Mouse (Mus musculus): ENCODE measurements around the gene Tmem130. TPM values are rescaled to one million over a fixed set of nuclear protein-coding genes. Genes with fewer than 3 reads are reported as not detected.
A peak's percentile ranks its signal among the peaks of the same experiment; 100 is the strongest.
"Not testable (repeated sequence)": the region's sequence is repeated elsewhere in the genome, so short reads cannot be mapped to it uniquely, and the experiment has no call there.

The Tmem130 gene
- polyA plus RNA-seq, 1 experiment = not detected

DNA sequence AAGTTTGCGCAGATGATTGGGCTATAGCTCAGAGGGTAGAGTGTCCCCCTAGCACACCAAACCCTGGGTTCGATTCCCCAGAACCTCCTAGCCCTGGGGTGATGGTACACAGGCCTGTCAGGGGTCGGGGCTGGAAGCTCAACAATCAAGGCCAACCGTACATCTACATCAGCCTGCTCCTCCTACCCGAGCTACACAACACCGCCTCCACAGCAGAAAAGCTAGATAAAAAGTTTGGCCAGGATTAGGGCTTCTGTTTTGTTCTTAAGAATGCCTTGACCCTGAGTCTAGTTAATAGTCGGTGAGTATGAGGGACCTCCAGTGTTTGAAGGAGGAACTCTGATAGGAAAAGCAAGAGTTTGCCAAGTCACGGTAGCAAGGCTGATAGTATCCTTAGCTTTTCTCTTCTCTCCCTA, 7.5 kb upstream of the Tmem130 start:
- peak overlapping the region; percentile 89 for H3K4me3 ChIP-seq (ENCODE audit: insufficient read depth, low read length)
- H3K4me1 ChIP-seq (ENCODE audit: control insufficient read depth, insufficient read depth, low read length) = no peaks in the 10 kb centered on the region; the same call in 1 of the 2 replicates
- TF ChIP-seq POLR2A (IDR thresholded peaks at IDR 0.05; ENCODE audit: low read depth, low read length) = no peak
- no peak for TF ChIP-seq CTCF (IDR thresholded peaks at IDR 0.05; ENCODE audit: borderline replicate concordance, insufficient read depth, low read length)
- no peak overlapping the region for H3K27ac ChIP-seq (ENCODE audit: insufficient read depth, low read length)

DNA sequence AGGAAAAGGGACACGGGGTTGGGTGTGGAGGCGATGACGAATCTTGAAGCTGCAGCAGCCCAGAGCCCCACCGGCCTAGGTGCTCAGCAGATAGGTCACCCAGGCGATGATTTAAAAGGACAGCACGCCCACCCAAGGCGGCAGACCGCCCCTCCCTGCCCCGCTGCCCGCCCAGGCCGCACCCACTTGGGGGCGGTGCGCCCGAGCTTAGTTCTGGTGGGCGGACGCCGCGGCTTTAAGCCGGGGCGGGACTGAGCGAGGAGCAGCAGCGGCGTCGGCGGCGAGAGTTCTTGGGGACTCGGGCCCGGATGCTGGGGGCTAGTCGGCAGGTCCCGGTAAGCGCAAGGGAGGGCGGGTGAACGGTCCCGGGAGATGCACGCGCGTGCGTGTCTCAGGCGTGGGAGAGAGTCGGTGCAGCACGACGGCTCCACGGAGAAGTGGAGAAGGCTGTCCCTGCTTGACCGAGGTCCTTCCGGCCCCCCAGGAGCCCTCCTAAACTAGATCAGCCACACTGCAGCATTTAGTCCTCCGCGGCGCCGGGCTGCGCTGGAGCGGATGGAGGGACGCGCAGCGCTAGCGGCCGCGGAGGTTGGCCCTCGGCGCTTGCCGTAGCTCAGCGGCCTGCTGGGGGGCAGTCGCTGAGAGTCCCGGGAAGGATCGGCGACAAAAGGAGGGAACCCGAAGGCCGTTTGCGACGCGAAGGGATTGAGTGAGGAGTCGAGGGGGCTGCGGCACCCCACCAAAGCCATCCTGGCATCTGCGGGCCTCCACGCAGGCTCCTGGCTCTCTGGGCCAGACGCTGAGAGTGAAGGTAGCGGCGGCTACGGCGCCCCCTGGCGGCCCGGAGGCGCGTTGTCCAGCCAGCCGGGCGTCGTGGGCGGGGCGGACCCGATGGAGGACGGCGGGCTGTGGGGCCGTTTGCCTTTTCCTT, 6.6 kb upstream of the Tmem130 start:
- H3K27ac ChIP-seq (ENCODE audit: insufficient read depth, low read length) = peak overlapping the region; percentile 88
- peak; percentile 35; the same call in 1 of the 2 replicates for TF ChIP-seq CTCF (IDR thresholded peaks at IDR 0.05; ENCODE audit: borderline replicate concordance, insufficient read depth, low read length)
- peak; percentile 91 for TF ChIP-seq POLR2A (IDR thresholded peaks at IDR 0.05; ENCODE audit: low read depth, low read length)
- peak overlapping the region; percentile 89 for H3K4me3 ChIP-seq (ENCODE audit: insufficient read depth, low read length)

GRCm38 (mm10) chr5:144767106-144767798, 5.6 kb upstream of the Tmem130 start, which contains the start of gene Trrap:
TSS of gene Trrap (plus strand) at chr5:144767732.
- Histone ChIP-seq H3K4me3 (ENCODE audit: insufficient read depth, low read length) (peak within 1 kb of the TSS; percentile 89), H3K27ac (ENCODE audit: insufficient read depth, low read length) (peak within 1 kb of the TSS; percentile 88)
- not testable (repeated sequence) for H3K4me1 ChIP-seq (ENCODE audit: control insufficient read depth, insufficient read depth, low read length)

More for the DNA sequence above, 6.6 kb upstream of the Tmem130 start:
- H3K4me1 ChIP-seq (ENCODE audit: control insufficient read depth, insufficient read depth, low read length) = no peaks in the 10 kb centered on the region; the same call in 1 of the 2 replicates

DNA sequence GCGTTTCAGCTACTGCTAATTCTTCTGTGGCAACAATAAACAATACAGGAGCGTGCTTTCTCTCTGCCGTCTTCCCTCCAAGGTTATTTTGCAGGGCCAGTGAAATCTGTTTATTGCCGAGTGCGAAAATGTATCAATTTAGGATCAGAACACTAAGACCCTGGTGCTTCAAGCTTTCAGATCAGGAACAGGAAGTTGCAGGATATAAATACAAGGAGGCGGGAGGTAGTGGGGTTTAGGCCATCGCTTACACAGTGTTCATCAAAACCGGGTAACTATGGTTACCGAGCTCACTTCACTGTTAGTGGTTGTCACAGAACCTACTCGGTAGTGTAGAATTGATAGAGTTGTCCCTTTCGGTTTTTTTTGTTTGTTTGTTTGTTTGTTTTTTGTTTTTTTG, 5.0 kb upstream of the Tmem130 start:
- Histone ChIP-seq H3K27ac (ENCODE audit: insufficient read depth, low read length) (no peak overlapping the region), H3K4me1 (ENCODE audit: control insufficient read depth, insufficient read depth, low read length) (no peaks in the 10 kb centered on the region; the same call in 1 of the 2 replicates), H3K4me3 (ENCODE audit: insufficient read depth, low read length) (no peak overlapping the region)
- TF ChIP-seq CTCF (IDR thresholded peaks at IDR 0.05; ENCODE audit: borderline replicate concordance, insufficient read depth, low read length) = no peak
- no peak for TF ChIP-seq POLR2A (IDR thresholded peaks at IDR 0.05; ENCODE audit: low read depth, low read length)

DNA sequence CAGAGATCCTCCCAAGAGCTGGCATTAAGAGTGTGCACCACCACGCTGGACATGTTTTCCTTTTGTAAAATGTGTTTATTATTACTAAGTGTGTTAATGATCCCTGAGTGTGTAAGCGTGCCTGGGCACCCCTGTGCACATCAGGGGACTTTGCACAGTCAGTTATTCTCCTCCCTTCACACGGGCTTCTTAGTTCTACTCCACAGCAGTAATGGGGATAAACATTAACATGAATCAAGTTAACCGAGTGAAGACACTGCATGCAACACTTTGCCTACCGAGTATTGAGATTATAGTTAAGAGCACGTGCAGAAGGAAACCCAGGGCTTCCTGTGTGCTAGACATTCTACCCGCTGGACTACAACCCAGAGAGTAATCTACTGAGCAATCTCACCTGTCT, 4.4 kb upstream of the Tmem130 start:
- Histone ChIP-seq H3K4me3 (ENCODE audit: insufficient read depth, low read length) (no peak overlapping the region), H3K27ac (ENCODE audit: insufficient read depth, low read length) (no peak overlapping the region), H3K4me1 (ENCODE audit: control insufficient read depth, insufficient read depth, low read length) (no peaks in the 10 kb centered on the region; the same call in 1 of the 2 replicates)
- TF ChIP-seq CTCF (IDR thresholded peaks at IDR 0.05; ENCODE audit: borderline replicate concordance, insufficient read depth, low read length) (no peak), POLR2A (IDR thresholded peaks at IDR 0.05; ENCODE audit: low read depth, low read length) (no peak)

DNA sequence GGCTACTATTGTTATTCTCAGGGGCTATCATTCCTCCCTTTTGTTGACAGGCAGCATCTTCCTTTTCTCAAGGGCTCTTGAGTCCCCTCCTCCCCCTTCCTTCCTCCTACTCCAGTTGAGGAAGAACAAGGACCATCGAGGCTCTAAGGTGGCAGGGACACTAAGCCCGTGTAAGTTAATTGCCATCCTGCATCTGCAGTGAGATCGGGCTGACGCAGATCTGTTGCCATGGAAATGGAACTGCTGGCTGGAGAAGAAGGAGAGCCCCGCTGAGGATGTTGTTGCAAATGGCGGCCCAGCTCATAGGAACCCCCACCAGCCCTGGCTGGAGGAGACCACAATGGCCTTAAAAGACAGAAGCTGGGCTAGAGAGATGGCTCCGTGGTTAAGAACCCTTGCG, 3.2 kb downstream of the Tmem130 start:
- Histone ChIP-seq H3K4me1 (ENCODE audit: control insufficient read depth, insufficient read depth, low read length) (no peaks in the 10 kb centered on the region), H3K27ac (ENCODE audit: insufficient read depth, low read length) (no peak overlapping the region), H3K4me3 (ENCODE audit: insufficient read depth, low read length) (no peak overlapping the region)
- no peak for TF ChIP-seq CTCF (IDR thresholded peaks at IDR 0.05; ENCODE audit: borderline replicate concordance, insufficient read depth, low read length)
- TF ChIP-seq POLR2A (IDR thresholded peaks at IDR 0.05; ENCODE audit: low read depth, low read length) = no peak

DNA sequence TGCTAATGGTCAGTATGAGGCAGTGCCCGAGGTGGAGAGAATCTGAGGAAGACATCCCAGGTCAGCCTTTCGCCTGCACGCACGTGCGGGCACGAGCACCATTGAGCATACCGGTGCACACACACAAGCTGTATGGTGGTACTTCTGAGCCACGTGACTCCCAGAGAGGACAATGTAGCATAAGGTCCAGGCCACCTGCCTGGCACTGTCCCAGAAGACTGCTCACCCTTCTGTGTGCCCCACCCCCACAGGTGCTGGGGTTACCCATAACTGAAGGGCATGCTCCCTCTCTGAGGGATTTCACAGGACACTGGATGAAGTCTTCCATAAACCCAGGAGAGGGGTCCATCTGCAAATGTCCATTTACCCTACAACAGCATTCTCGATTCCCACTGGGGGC, 4.2 kb downstream of the Tmem130 start:
- H3K4me1 ChIP-seq (ENCODE audit: control insufficient read depth, insufficient read depth, low read length) = no peaks in the 10 kb centered on the region
- no peak overlapping the region for H3K27ac ChIP-seq (ENCODE audit: insufficient read depth, low read length)
- TF ChIP-seq CTCF (IDR thresholded peaks at IDR 0.05; ENCODE audit: borderline replicate concordance, insufficient read depth, low read length) = no peak
- no peak for TF ChIP-seq POLR2A (IDR thresholded peaks at IDR 0.05; ENCODE audit: low read depth, low read length)
- H3K4me3 ChIP-seq (ENCODE audit: insufficient read depth, low read length) = no peak overlapping the region

DNA sequence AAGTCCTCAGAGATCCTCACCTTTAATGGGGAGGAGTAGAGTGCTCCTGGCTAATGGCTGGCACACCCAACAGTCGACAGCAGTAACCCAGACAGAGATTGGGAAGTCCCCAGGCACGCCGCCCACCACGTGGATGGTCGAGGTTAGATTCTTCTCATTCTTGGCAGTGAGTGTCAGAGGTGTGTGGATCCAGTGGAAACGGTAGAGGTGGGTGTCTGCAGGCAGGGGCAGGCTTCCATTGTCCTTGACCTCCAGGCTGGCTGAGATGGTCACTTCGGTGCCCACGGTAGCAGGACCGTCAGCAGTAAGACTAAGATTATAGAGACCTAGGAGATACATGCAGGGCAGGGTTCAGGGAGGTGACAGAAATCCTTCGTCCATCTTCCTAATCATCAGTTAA, 6.4 kb downstream of the Tmem130 start:
- TF ChIP-seq POLR2A (IDR thresholded peaks at IDR 0.05; ENCODE audit: low read depth, low read length) = no peak
- no peak for TF ChIP-seq CTCF (IDR thresholded peaks at IDR 0.05; ENCODE audit: borderline replicate concordance, insufficient read depth, low read length)
- H3K27ac ChIP-seq (ENCODE audit: insufficient read depth, low read length) = no peak overlapping the region
- no peaks in the 10 kb centered on the region for H3K4me1 ChIP-seq (ENCODE audit: control insufficient read depth, insufficient read depth, low read length)
- H3K4me3 ChIP-seq (ENCODE audit: insufficient read depth, low read length) = no peak overlapping the region

GRCm38 (mm10) chr5:144753041-144753440, 8.6 kb downstream of the Tmem130 start:
- no peak overlapping the region for H3K27ac ChIP-seq (ENCODE audit: insufficient read depth, low read length)
- H3K4me3 ChIP-seq (ENCODE audit: insufficient read depth, low read length) = no peak overlapping the region
- TF ChIP-seq CTCF (IDR thresholded peaks at IDR 0.05; ENCODE audit: borderline replicate concordance, insufficient read depth, low read length) (no peak), POLR2A (IDR thresholded peaks at IDR 0.05; ENCODE audit: low read depth, low read length) (no peak)
- H3K4me1 ChIP-seq (ENCODE audit: control insufficient read depth, insufficient read depth, low read length) = no peaks in the 10 kb centered on the region

DNA sequence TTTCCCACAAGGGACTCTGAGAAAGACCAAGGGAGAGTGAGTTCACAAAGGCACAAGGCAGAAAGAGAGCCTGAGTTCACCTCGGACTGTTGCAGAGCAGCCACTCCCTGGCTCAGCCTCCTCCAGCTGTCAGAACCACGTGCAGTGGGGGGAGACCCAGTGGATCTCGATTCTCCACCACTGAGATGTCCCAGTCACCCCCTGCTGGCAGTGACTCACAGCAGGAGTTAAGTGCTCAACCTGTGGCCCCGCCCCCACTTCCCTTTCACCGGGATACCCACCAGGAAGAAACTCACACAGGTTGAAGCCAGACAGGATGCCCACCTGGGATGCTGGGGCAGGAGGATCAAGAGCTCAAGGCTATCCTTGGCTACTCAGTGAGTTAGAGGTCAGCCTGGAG, 9.2 kb downstream of the Tmem130 start:
- TF ChIP-seq POLR2A (IDR thresholded peaks at IDR 0.05; ENCODE audit: low read depth, low read length) (no peak), CTCF (IDR thresholded peaks at IDR 0.05; ENCODE audit: borderline replicate concordance, insufficient read depth, low read length) (no peak)
- no peaks in the 10 kb centered on the region for H3K4me1 ChIP-seq (ENCODE audit: control insufficient read depth, insufficient read depth, low read length)
- H3K4me3 ChIP-seq (ENCODE audit: insufficient read depth, low read length) = no peak overlapping the region
- no peak overlapping the region for H3K27ac ChIP-seq (ENCODE audit: insufficient read depth, low read length)
